Mouse (Mus musculus): ENCODE measurements around the gene Fam71a. TPM values are rescaled to one million over a fixed set of nuclear protein-coding genes. Genes with fewer than 3 reads are reported as not detected.

Gene Fam71a
- total RNA-seq, 2 experiments from 2014 or later, result not detected

DNA sequence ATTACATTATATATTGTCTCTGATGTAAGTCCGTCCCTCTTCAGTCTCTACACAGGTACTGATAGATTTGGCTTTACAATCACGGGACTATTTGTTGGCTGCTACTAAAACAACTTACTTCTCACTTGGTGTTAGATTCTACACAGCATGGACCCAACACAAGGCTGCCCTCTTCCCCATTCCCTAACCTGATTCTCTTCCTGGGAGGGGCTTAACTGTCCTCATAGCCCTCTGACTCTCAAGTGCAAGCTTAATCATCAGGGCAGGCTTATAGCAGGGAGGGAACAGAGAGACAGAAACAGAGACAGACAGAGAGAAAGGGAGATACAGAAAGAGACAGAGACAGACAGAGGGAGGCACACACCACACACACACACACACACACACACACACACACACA, 32.9 kb downstream of the Fam71a start:
- intact Hi-C loops (cut with DNase I), result loop anchor here (5.0 kb wide), 1 partner anchor 119 kb away; no protein-coding TSS in a partner anchor
- DNase-seq, result no peak

DNA sequence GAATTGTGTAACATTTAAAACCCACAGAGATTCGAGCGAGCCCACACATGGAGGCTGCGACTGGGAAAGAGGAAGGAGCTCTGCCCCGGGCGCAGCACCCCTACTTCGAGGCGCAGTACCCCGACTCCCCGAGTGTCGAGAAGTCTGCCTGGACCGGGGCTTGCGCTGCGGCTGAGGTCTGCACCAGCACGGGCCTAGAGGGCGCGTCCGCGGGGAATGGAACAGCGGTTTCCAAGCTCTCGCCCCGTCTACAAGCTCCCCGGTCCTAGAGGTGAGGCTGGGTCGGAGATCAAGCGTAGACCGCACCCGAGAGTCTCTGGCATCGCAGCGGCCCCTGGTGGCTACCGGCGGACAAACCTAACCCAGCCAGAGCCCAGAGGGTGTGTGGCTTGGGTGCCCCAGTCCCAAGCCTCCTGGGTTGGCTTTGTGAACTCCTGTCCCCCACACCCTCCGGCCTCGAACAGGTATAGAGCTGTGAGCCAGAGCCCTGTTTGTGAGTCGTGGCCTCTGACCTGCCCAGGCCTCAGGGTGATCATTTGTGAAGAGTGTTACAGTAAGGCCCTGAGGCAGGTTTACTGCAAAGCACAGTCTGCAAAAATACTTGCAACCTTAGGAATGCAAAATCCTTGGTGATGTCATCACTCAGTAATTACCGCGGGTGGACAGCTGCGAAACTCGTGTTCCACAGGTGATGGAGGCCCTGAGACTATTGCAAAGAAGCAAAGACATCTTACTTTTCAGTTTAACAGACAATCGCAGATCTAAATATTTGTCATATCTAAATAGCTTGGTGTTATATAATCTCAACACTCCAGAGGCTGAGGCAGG, 38.6 kb downstream of the Fam71a start:
- peak; percentile 75 to 82 for DNase-seq
- intact Hi-C loops (cut with DNase I), result loop anchor here (1.0 kb wide), 1 partner anchor 182 kb away; no protein-coding TSS in a partner anchor

DNA sequence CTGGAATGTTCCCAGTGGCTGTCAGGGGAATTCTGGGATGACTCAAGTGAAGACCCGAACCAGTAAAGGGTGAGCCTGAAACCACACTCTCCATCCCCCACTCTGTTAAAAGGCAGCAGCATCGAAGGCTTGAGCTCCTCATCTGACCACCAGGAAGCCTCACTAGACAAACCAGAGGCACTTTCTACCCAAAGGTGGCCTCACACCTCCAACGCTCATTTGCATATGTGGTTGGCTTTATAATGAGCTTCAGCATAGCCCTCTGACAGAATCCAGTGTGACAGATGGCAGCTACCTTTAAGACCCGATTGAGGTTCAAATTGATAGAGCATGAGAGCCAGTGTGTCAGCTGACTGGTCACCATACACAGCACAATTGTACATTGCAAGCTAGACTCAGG, 40.3 kb downstream of the Fam71a start:
- no peak for DNase-seq
- intact Hi-C loops (cut with DNase I), result no loop called here

DNA sequence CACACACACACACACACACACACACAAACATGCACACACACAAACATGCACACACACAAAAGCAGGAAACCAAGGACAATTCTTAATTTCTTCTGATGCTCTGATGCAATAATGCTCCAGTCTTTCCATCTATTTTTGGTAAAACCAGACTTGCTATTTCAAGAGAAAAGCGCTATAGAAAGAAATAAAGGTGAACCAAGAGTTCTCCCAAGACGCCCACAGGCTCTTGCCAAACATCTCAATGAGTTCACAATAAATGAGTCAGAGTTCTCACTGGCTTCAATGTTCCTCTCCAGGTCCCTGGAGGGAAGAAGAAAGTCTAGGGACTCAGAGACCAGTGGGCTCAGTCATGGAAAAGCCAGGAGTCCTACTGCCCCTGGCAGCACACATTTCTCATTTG, 40.9 kb downstream of the Fam71a start:
- intact Hi-C loops (cut with DNase I), result no loop called here
- DNase-seq, result no peak

- intact Hi-C loops (cut with DNase I), result no loop called here
- DNase-seq, result peak in 1 of 2 experiments; percentile 20
These were observed 41.9 kb downstream of the Fam71a start for GRCm38 (mm10) chr1:191122744-191123143.

GRCm38 (mm10) chr1:191115514-191116238, 48.9 kb downstream of the Fam71a start:
- DNase-seq, result peak; percentile 38 to 40
- intact Hi-C loops (cut with DNase I), result no loop called here

DNA sequence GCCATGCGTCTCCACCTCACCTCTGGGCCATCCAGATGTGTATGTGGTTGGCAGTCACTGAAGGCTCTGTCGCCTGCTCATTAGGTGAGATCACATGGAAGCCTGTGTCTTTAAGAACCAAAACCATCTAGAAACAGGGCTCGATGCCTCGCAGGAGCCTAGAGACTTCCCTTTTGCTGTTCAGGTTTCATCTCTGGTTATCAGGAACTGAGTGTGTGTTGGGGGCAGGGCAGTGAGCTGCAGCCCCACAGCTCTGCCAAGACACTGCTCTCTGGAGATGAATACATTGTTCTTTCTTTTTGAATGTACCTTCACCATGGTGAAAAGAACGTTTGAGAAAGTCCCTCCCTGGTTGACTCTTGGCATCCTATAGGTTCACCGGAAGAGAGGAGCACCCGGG, 49.7 kb downstream of the Fam71a start:
- DNase-seq, result no peak
- intact Hi-C loops (cut with DNase I), result no loop called here

Other genes with a start within 250 kb of the Fam71a start
- gene Angel2, start 239.7 kb downstream of the Fam71a start, total RNA-seq (2021), result 10 to 100 TPM; 28.1 to 32.9 TPM
- gene Vash2, start 185.5 kb downstream of the Fam71a start, total RNA-seq (2021), result 1 to 10 TPM; 6.3 to 7.5 TPM
- 10 to 100 TPM in 1 of 2 experiments, 1 to 10 TPM in 1; 8.8 to 10.3 TPM for gene Flvcr1, start 138.7 kb downstream of the Fam71a start, total RNA-seq (2021)
- gene Spata45, start 128.2 kb downstream of the Fam71a start, total RNA-seq (2021), result not detected
- gene Tatdn3, start 101.9 kb downstream of the Fam71a start, total RNA-seq (2021), result 10 to 100 TPM; 20.6 to 26.8 TPM
- 1 to 10 TPM; 2.3 to 2.7 TPM for gene Nsl1, start 101.8 kb downstream of the Fam71a start, total RNA-seq (2021)
- gene Batf3, start 67.0 kb downstream of the Fam71a start, total RNA-seq (2021), result under 1 TPM; 0.57 to 0.97 TPM
- gene Atf3, start 53.2 kb upstream of the Fam71a start, total RNA-seq (2021), result 1 to 10 TPM; 5.3 to 5.6 TPM
- 100 to 1,000 TPM; 107 to 116 TPM for gene Nenf, start 153.4 kb upstream of the Fam71a start, total RNA-seq (2021)
- 1 to 10 TPM; 4.4 to 7.0 TPM for gene Tmem206, start 161.1 kb upstream of the Fam71a start, total RNA-seq (2021)
- 100 to 1,000 TPM; 113 to 127 TPM for gene Ppp2r5a, start 238.5 kb upstream of the Fam71a start, total RNA-seq (2021)